Mouse (Mus musculus): ENCODE results near the gene Nmb. TPM values are rescaled to one million over a fixed set of nuclear protein-coding genes. Genes with fewer than 3 reads are reported as not detected.

The Nmb gene
- polyA plus RNA-seq, 1 experiment from 2014 or later, result 7.6 TPM

Other genes starting within 250 kb of the Nmb start
- gene Crtc3, start 216.2 kb downstream of the Nmb start, polyA plus RNA-seq (2015; fragmentation: Nextera tagmentation; extraction: Ambion mirVana), result 10.3 and 11.5 TPM in 2 replicates
- gene Iqgap1, start 79.1 kb downstream of the Nmb start, polyA plus RNA-seq (2015; fragmentation: Nextera tagmentation; extraction: Ambion mirVana), result 19.7 and 20.6 TPM in 2 replicates
- gene Zscan2, start 44.2 kb downstream of the Nmb start, polyA plus RNA-seq (2015; fragmentation: Nextera tagmentation; extraction: Ambion mirVana), result 5.1 and 5.2 TPM in 2 replicates
- 46.0 and 48.0 TPM in 2 replicates for gene Wdr73, start 3.8 kb downstream of the Nmb start, polyA plus RNA-seq (2015; fragmentation: Nextera tagmentation; extraction: Ambion mirVana)
- gene Sec11a, start 42.7 kb upstream of the Nmb start, polyA plus RNA-seq (2015; fragmentation: Nextera tagmentation; extraction: Ambion mirVana), result 165 and 169 TPM in 2 replicates
- gene Zfp592, start 88.6 kb upstream of the Nmb start, polyA plus RNA-seq (2015; fragmentation: Nextera tagmentation; extraction: Ambion mirVana), result 8.3 and 9.8 TPM in 2 replicates
- 0.06 TPM in 1 of 2 replicates, not detected in the other for gene Alpk3, start 152.5 kb upstream of the Nmb start, polyA plus RNA-seq (2015; fragmentation: Nextera tagmentation; extraction: Ambion mirVana)
- not detected in 2 replicates for gene Slc28a1, start 209.7 kb upstream of the Nmb start, polyA plus RNA-seq (2015; fragmentation: Nextera tagmentation; extraction: Ambion mirVana)

All from forebrain, embryonic 13.5 days (tissue).